Mouse (Mus musculus): Measurements from ENCODE around the gene Prox2.

- TF ChIP-seq CTCF (IDR thresholded peaks at IDR 0.05) (no peak), POLR2A (IDR thresholded peaks at IDR 0.05; ENCODE audit: insufficient read depth, low read depth, low read length) (no peak), EP300 (IDR thresholded peaks at IDR 0.05; ENCODE audit: insufficient read depth, low read depth, low read length) (no peak)
Observed at GRCm38 (mm10) chr12:85121806-85122459, 11.4 kb upstream of the Prox2 start.
